Mouse (Mus musculus): ENCODE measurements around the gene Rbm8a.
A peak's percentile ranks its signal among the peaks of the same experiment; 100 is the strongest.

Rbm8a gene

GRCm38 (mm10) chr3:96673514-96673913, 43.8 kb downstream of the Rbm8a start:
- H3K27me3 ChIP-seq (ENCODE audit: control insufficient read depth, insufficient read depth, low read length, poor library complexity, severe bottlenecking): no peaks in the 10 kb centered on the region

GRCm38 (mm10) chr3:96674442-96674841, 44.7 kb downstream of the Rbm8a start:
- Histone ChIP-seq H3K36me3 (ENCODE audit: control insufficient read depth, insufficient read depth, low read length, poor library complexity, severe bottlenecking) (no peaks in the 10 kb centered on the region), H3K27me3 (ENCODE audit: control insufficient read depth, insufficient read depth, low read length, poor library complexity, severe bottlenecking) (no peaks in the 10 kb centered on the region)
- DNase-seq (ENCODE audit: low read depth, low spot score): no peak

More at GRCm38 (mm10) chr3:96673514-96673913, 43.8 kb downstream of the Rbm8a start:
- no peaks in the 10 kb centered on the region for H3K36me3 ChIP-seq (ENCODE audit: control insufficient read depth, insufficient read depth, low read length, poor library complexity, severe bottlenecking)
- no peak for DNase-seq (ENCODE audit: low read depth, low spot score)

- peak; percentile 45 for DNase-seq (ENCODE audit: low read depth, low spot score)
- no peaks in the 10 kb centered on the region for H3K36me3 ChIP-seq (ENCODE audit: control insufficient read depth, insufficient read depth, low read length, poor library complexity, severe bottlenecking)
- H3K27me3 ChIP-seq (ENCODE audit: control insufficient read depth, insufficient read depth, low read length, poor library complexity, severe bottlenecking): no peaks in the 10 kb centered on the region
These were observed 45.4 kb downstream of the Rbm8a start for GRCm38 (mm10) chr3:96675171-96675570.

- H3K36me3 ChIP-seq (ENCODE audit: control insufficient read depth, insufficient read depth, low read length, poor library complexity, severe bottlenecking): no peaks in the 10 kb centered on the region
- no peaks in the 10 kb centered on the region for H3K27me3 ChIP-seq (ENCODE audit: control insufficient read depth, insufficient read depth, low read length, poor library complexity, severe bottlenecking)
- DNase-seq (ENCODE audit: low read depth, low spot score): no peak
These were observed 46.0 kb downstream of the Rbm8a start for GRCm38 (mm10) chr3:96675690-96676089.

- DNase-seq (ENCODE audit: low read depth, low spot score): no peak
- no peaks in the 10 kb centered on the region for H3K27me3 ChIP-seq (ENCODE audit: control insufficient read depth, insufficient read depth, low read length, poor library complexity, severe bottlenecking)
- H3K36me3 ChIP-seq (ENCODE audit: control insufficient read depth, insufficient read depth, low read length, poor library complexity, severe bottlenecking): no peaks in the 10 kb centered on the region
These were observed 48.7 kb downstream of the Rbm8a start for GRCm38 (mm10) chr3:96678456-96678855.

GRCm38 (mm10) chr3:96679159-96679674, 49.5 kb downstream of the Rbm8a start:
- DNase-seq (ENCODE audit: low read depth, low spot score): no peak

GRCm38 (mm10) chr3:96680269-96680956, 50.7 kb downstream of the Rbm8a start:
- DNase-seq (ENCODE audit: low read depth, low spot score): no peak
- Histone ChIP-seq H3K27me3 (ENCODE audit: control insufficient read depth, insufficient read depth, low read length, poor library complexity, severe bottlenecking) (no peaks in the 10 kb centered on the region), H3K36me3 (ENCODE audit: control insufficient read depth, insufficient read depth, low read length, poor library complexity, severe bottlenecking) (no peaks in the 10 kb centered on the region)

More at GRCm38 (mm10) chr3:96679159-96679674, 49.5 kb downstream of the Rbm8a start:
- Histone ChIP-seq H3K36me3 (ENCODE audit: control insufficient read depth, insufficient read depth, low read length, poor library complexity, severe bottlenecking) (no peaks in the 10 kb centered on the region), H3K27me3 (ENCODE audit: control insufficient read depth, insufficient read depth, low read length, poor library complexity, severe bottlenecking) (no peaks in the 10 kb centered on the region)

Measured in splenic B cell, adult 2 months (primary cell).